Mouse (Mus musculus) myocyte (in vitro differentiated cells): ENCODE measurements around the gene Tectb. TPM values are rescaled to one million over a fixed set of nuclear protein-coding genes. Genes with fewer than 3 reads are reported as not detected.
A peak's percentile ranks its signal among the peaks of the same experiment; 100 is the strongest.

Experiments
- H3K27me3 ChIP-seq: one replicate; pipeline ENCODE4 v1.6.1; 2011; ENCODE audit not compliant: control insufficient read depth, insufficient read depth, insufficient read length
- H3K36me3 ChIP-seq: one replicate; pipeline ENCODE4 v1.6.1; 2011; ENCODE audit not compliant: control insufficient read depth, insufficient read depth
- H3K4me2 ChIP-seq: one replicate; pipeline ENCODE4 v1.6.1; 2011; ENCODE audit warnings: low read depth, control low read depth
- H3K4me3 ChIP-seq: one replicate; pipeline ENCODE4 v1.5.1; 2011; ENCODE audit warnings: mild to moderate bottlenecking, control low read depth, moderate library complexity
- H3K79me2 ChIP-seq: one replicate; pipeline ENCODE4 v1.6.1; 2011; ENCODE audit not compliant: control insufficient read depth, insufficient read depth
- H3ac ChIP-seq: one replicate; pipeline ENCODE4 v1.6.1; 2011; ENCODE audit not compliant: control insufficient read depth, insufficient read length
- CEBPB ChIP-seq: IDR thresholded peaks from 2 replicates; pipeline ENCODE4 v1.6.1; 2011; ENCODE audit warnings: mild to moderate bottlenecking, moderate library complexity; ENCODE audit not compliant: poor library complexity, insufficient read depth, severe bottlenecking
- E2F4 ChIP-seq: IDR thresholded peaks from one replicate; pipeline ENCODE4 v1.6.1; 2011; ENCODE audit warnings: mild to moderate bottlenecking, control low read depth, moderate library complexity; ENCODE audit not compliant: insufficient read depth
- MAX ChIP-seq: IDR thresholded peaks from one replicate; pipeline ENCODE4 v1.6.1; 2011; ENCODE audit warnings: low read depth, mild to moderate bottlenecking, control low read depth
- MYOD1 ChIP-seq, 3 experiments: IDR thresholded peaks; one replicate each; pipeline ENCODE4 v1.6.1; 2011; ENCODE audit warnings: control low read depth in 2 of 3, low read depth in 2 of 3, mild to moderate bottlenecking in 2 of 3, moderate library complexity in 1 of 3; ENCODE audit not compliant: insufficient read length in 2 of 3, control insufficient read depth in 1 of 3
- MYOG ChIP-seq, 3 experiments: IDR thresholded peaks; one replicate each; pipeline ENCODE4 v1.6.1; 2011; ENCODE audit warnings: control low read depth in 2 of 3, low read depth in 2 of 3, mild to moderate bottlenecking in 2 of 3; ENCODE audit not compliant: insufficient read length in 2 of 3, control insufficient read depth in 1 of 3, insufficient read depth in 1 of 3
- POLR2A ChIP-seq: IDR thresholded peaks from one replicate; pipeline ENCODE4 v1.6.1; 2011; ENCODE audit warnings: low read depth, mild to moderate bottlenecking, control low read depth, moderate library complexity; ENCODE audit not compliant: insufficient read length
- POLR2AphosphoS2 ChIP-seq: IDR thresholded peaks from one replicate; pipeline ENCODE4 v1.6.1; 2011; ENCODE audit warnings: low read depth, control low read depth; ENCODE audit not compliant: insufficient read length
- REST ChIP-seq: IDR thresholded peaks from one replicate; pipeline ENCODE4 v1.6.1; 2011; ENCODE audit warnings: mild to moderate bottlenecking, control low read depth, moderate library complexity; ENCODE audit not compliant: insufficient read depth, insufficient read length
- SRF ChIP-seq: IDR thresholded peaks from one replicate; pipeline ENCODE4 v1.6.1; 2011; ENCODE audit warnings: low read depth; ENCODE audit not compliant: control insufficient read depth, insufficient read length
- TCF12 ChIP-seq: IDR thresholded peaks from one replicate; pipeline ENCODE4 v1.6.1; 2011; ENCODE audit warnings: mild to moderate bottlenecking, control low read depth; ENCODE audit not compliant: poor library complexity, insufficient read depth, severe bottlenecking
- TCF3 ChIP-seq: IDR thresholded peaks from one replicate; pipeline ENCODE4 v1.6.1; 2011; ENCODE audit warnings: low read depth, control low read depth; ENCODE audit not compliant: insufficient read length
- USF1 ChIP-seq: IDR thresholded peaks from one replicate; pipeline ENCODE4 v1.6.1; 2011; ENCODE audit warnings: low read depth, mild to moderate bottlenecking, control low read depth, moderate library complexity
- polyA plus RNA-seq: library from polyadenylated mRNA; unstranded; fragments of >200 nt; fragmentation: generic; extraction: Trizol; gene quantifications from one replicate; pipeline ENCODE4 v1.2.1, GENCODE M21; 2012; ENCODE audit warnings: missing spikeins

Gene Tectb
- polyA plus RNA-seq, 1 experiment, result not detected

DNA sequence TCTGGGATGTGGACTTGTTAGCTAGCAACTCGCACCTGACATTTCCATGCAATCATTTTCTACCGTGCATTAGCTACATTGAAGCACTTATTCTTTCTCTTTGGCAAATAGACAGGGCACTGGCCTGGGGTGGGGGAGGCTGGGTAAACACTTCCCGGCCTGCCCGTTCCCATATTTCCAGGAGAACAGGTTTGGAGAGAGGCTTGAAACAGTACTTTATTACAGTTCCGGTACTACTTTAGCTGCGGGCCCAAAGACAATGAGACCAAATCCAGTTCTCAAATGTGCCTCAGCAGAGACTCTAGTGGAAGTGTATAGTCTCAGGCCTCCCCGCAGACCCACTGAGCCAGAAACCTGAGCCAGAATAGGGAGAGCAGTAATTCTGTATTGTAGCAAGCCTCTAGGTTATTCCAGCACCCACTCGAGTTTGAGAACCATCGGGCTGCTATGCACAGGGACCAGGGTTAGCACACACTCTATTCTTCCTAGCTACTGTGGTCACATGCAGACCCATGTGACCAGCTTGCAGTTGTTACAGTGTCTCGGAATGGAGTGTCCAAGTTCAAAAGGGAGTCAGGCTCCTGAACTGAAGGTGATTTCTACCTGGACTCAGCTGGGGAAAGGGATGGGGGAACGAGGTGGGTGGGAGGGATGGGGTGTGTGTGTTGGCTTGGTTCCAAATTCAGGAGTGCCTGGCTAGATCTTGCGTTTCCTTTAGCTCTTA lies 33.2 kb downstream of the Tectb start:
- Histone ChIP-seq H3K4me2 (no peak overlapping the region), H3K4me3 (no peak overlapping the region), H3ac (no peak overlapping the region), H3K36me3 (no peaks in the 10 kb centered on the region), H3K79me2 (no peaks in the 10 kb centered on the region), H3K27me3 (peaks cover 10% of the 10 kb centered on the region)
- TF ChIP-seq USF1 (no peak), POLR2AphosphoS2 (no peak), CEBPB (no peak), REST (no peak), MYOD1 (IDR thresholded peaks at IDR 0.05; ENCODE audit: control insufficient read depth in 1 of 3, insufficient read length in 2 of 3, low read depth in 2 of 3) (no peak), SRF (no peak), TCF3 (no peak), MAX (no peak), E2F4 (no peak), MYOG (IDR thresholded peaks at IDR 0.05; ENCODE audit: control insufficient read depth in 1 of 3, insufficient read depth in 1 of 3, insufficient read length in 2 of 3, low read depth in 2 of 3) (no peak), TCF12 (no peak), POLR2A (no peak)

DNA sequence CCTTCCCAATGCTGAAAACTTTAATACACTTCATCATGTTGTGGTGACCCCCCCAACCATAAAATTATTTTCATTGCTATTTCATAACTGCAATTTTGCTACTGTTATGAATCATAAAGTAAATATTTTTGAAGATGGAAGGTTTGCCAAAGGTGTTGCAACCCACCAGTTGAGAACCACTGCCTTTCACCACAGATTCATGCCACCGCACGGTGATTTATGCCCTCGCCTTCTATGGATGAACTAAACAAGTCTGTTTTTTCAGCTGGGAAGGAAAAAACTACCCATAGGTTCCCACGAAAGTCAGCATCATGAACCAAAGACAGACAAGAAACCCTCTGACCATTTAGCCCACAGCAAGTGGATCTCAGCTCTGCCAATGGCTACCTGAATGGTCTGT lies 36.3 kb downstream of the Tectb start:
- no peaks in the 10 kb centered on the region for H3K36me3 ChIP-seq
- no peaks in the 10 kb centered on the region for H3K27me3 ChIP-seq
- no peak overlapping the region for H3ac ChIP-seq
- no peaks in the 10 kb centered on the region for H3K79me2 ChIP-seq
- TF ChIP-seq TCF3 (no peak), MYOD1 (IDR thresholded peaks at IDR 0.05; ENCODE audit: control insufficient read depth in 1 of 3, insufficient read length in 2 of 3, low read depth in 2 of 3) (no peak), MAX (no peak), POLR2A (no peak), TCF12 (no peak), CEBPB (peak; percentile 91)
- H3K4me2 ChIP-seq, result no peak overlapping the region
- no peak overlapping the region for H3K4me3 ChIP-seq

DNA sequence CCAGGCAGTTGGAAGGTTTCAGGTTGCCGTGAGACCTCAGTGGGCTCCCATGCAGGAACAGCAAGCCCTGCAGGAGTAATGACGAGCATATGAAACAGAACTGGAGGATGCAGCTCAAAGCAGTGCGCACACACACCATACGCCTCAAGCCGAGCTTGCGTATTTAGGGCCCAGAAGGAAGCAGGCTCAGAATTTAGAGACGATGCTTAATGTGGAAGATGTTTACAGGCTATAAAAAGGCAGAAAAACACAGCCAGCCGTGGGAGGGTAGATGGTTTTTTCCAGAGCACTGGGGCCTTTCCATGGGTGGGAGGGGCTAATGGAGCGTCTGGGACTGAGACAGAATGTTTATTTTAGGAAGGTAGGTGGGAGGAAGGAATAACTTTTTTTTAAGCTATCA lies 36.8 kb downstream of the Tectb start:
- Histone ChIP-seq H3K79me2 (no peaks in the 10 kb centered on the region), H3K4me3 (no peak overlapping the region), H3K4me2 (peak overlapping the region; percentile 81), H3K27me3 (no peaks in the 10 kb centered on the region), H3ac (no peak overlapping the region), H3K36me3 (no peaks in the 10 kb centered on the region)
- TF ChIP-seq CEBPB, result no peak
- no peak for TF ChIP-seq TCF12
- no peak for TF ChIP-seq E2F4

DNA sequence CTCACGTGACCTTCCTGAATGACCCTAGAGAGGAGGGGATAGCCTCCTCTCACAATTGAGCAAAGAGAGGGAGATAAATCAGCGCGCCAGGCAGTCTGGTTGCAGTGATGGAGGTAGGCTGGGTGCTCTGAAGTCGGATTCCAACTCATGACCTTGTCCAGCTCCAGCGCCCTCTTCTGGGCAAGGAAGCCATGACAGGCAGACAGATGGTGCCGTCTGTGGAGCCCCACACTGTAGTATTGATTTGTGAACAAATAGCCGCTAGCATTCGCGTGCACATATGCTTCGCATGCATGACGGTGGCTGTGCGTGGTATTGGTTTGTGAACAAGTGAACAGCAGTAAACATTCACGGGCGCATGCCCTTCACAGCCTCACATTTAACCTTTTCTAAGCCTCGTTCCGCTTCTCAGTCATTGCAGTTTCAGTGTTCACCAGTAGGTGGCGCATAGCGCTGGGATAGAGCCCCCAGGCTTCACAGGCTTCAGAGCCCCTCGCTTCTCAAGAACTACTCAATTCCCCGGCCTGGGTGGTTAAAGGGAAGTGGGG lies 37.7 kb downstream of the Tectb start:
- H3K4me3 ChIP-seq, result no peak overlapping the region
- H3ac ChIP-seq, result no peak overlapping the region
- H3K79me2 ChIP-seq, result no peaks in the 10 kb centered on the region
- TF ChIP-seq TCF12, result no peak
- no peak for TF ChIP-seq TCF3
- no peak for TF ChIP-seq POLR2A
- no peak for TF ChIP-seq E2F4
- TF ChIP-seq MYOD1 (IDR thresholded peaks at IDR 0.05; ENCODE audit: control insufficient read depth in 1 of 3, insufficient read length in 2 of 3, low read depth in 2 of 3), result no peak
- TF ChIP-seq MYOG (IDR thresholded peaks at IDR 0.05; ENCODE audit: control insufficient read depth in 1 of 3, insufficient read depth in 1 of 3, insufficient read length in 2 of 3, low read depth in 2 of 3), result no peak
- no peak for TF ChIP-seq CEBPB
- no peak for TF ChIP-seq SRF
- TF ChIP-seq REST, result no peak
- no peak for TF ChIP-seq POLR2AphosphoS2
- no peaks in the 10 kb centered on the region for H3K36me3 ChIP-seq
- H3K4me2 ChIP-seq, result peak overlapping the region; percentile 81
- H3K27me3 ChIP-seq, result no peaks in the 10 kb centered on the region

DNA sequence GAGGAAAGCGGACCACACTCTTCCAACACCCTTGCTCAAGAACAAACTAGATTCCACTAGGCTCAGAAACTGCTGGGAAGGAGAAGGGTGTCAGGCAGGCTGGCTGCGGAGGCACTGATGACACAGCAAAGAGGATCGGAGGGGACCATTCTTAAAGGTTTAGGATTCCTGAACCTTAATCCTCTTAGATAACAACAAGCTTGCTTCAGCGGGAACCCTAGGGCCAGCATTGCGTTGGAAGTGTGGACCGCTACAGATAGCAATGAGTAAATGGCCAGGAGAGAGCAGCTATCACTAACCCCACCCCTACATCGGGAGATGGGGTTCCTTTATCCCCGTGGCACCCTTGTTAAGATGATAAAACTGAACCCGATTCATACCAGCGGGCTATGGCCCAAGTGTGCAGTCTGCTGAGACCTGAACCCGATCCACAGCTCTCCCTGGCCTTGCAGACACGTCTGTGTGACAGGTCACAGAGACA lies 38.2 kb downstream of the Tectb start:
- Histone ChIP-seq H3K27me3 (no peaks in the 10 kb centered on the region), H3K36me3 (no peaks in the 10 kb centered on the region), H3K4me3 (no peak overlapping the region), H3K79me2 (no peaks in the 10 kb centered on the region), H3ac (no peak overlapping the region), H3K4me2 (peak overlapping the region; percentile 81)
- TF ChIP-seq E2F4 (no peak), POLR2AphosphoS2 (no peak), CEBPB (no peak)
